Mouse (Mus musculus): Measurements from ENCODE around the gene Gm49486. TPM values are rescaled to one million over a fixed set of nuclear protein-coding genes. Genes with fewer than 3 reads are reported as not detected.

Gene Gm49486
- polyA plus RNA-seq, 1 experiment, result not detected

- Histone ChIP-seq H3K27ac (ENCODE audit: control insufficient read depth, insufficient read depth, low read depth, low read length, poor library complexity) (no peak overlapping the region), H3K4me1 (ENCODE audit: control insufficient read depth, insufficient read depth, low read length) (no peaks in the 10 kb centered on the region; the same call in 1 of the 2 replicates), H3K4me3 (replicated peaks; ENCODE audit: control insufficient read depth, low read depth, low read length) (no peak overlapping the region)
- WGBS, result 80% methylated on average over 4 of the region's 4 CpGs
- no peak for TF ChIP-seq CTCF (IDR thresholded peaks at IDR 0.05; ENCODE audit: control insufficient read depth, insufficient read depth, low read length)
- TF ChIP-seq POLR2A (IDR thresholded peaks at IDR 0.05; ENCODE audit: borderline replicate concordance, control insufficient read depth, low read depth, low read length), result no peak
These were observed 54.2 kb downstream of the Gm49486 start for GRCm38 (mm10) chr15:79283371-79283770.

- H3K4me1 ChIP-seq (ENCODE audit: control insufficient read depth, insufficient read depth, low read length), result no peaks in the 10 kb centered on the region; the same call in 1 of the 2 replicates
- H3K4me3 ChIP-seq (replicated peaks; ENCODE audit: control insufficient read depth, low read depth, low read length), result no peak within 1 kb of the TSS
- no peak within 1 kb of the TSS for H3K27ac ChIP-seq (ENCODE audit: control insufficient read depth, insufficient read depth, low read depth, low read length, poor library complexity)
- WGBS, result 72% methylated on average over 10 of the region's 10 CpGs
- no peak for TF ChIP-seq POLR2A (IDR thresholded peaks at IDR 0.05; ENCODE audit: borderline replicate concordance, control insufficient read depth, low read depth, low read length)
- no peak for TF ChIP-seq CTCF (IDR thresholded peaks at IDR 0.05; ENCODE audit: control insufficient read depth, insufficient read depth, low read length)
These were observed 56.2 kb downstream of the Gm49486 start, which contains the start of gene Baiap2l2 for GRCm38 (mm10) chr15:79285399-79285798. Gene Baiap2l2 (minus strand): TSS chr15:79285537.

DNA sequence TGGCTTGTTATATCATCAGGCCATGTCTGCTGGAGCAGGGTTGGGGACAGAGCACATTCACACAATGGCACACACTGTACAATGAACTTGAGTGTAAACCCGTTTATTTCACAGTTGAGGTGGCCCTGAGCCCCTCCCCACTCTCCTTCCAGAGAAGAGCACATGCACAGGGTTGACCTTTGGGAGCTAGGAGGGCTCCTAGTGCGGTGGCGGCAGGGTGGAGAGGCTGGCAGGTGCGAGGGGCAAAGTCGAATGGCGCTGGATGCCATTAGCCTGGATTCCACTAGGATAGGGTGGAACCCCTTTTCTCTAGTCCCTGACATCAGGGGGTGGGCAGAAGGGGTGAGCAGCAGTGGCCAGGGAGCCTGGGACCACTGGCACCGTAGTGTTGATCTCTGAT, 57.0 kb downstream of the Gm49486 start:
- no peaks in the 10 kb centered on the region for H3K4me1 ChIP-seq (ENCODE audit: control insufficient read depth, insufficient read depth, low read length)

DNA sequence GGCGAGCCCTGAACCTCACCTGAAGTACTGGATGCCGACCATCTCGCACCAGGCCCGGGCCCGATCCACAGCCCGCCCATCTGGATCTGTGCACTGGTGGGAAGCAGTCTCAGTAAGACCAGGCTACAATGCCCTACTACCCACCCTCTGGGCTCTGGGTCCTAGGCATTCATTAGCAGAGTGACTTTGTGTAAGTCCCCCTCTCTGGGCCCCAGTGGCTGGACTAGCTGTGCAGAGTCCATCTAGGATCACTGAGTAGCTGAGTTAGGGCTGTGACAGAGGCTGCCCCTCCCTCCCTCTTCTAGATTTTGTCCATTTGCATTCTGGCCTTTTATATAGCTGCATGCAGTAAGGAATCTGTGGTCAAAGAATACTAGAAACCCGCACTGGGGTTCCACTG, 57.9 kb downstream of the Gm49486 start:
- H3K27ac ChIP-seq (ENCODE audit: control insufficient read depth, insufficient read depth, low read depth, low read length, poor library complexity), result no peak overlapping the region
- H3K4me3 ChIP-seq (replicated peaks; ENCODE audit: control insufficient read depth, low read depth, low read length), result no peak overlapping the region
- H3K4me1 ChIP-seq (ENCODE audit: control insufficient read depth, insufficient read depth, low read length), result no peaks in the 10 kb centered on the region
- TF ChIP-seq CTCF (IDR thresholded peaks at IDR 0.05; ENCODE audit: control insufficient read depth, insufficient read depth, low read length), result no peak
- TF ChIP-seq POLR2A (IDR thresholded peaks at IDR 0.05; ENCODE audit: borderline replicate concordance, control insufficient read depth, low read depth, low read length), result no peak
- WGBS, result 76% methylated on average over 7 of the region's 7 CpGs

More for the DNA sequence above, 57.0 kb downstream of the Gm49486 start:
- 90% methylated on average over 7 of the region's 7 CpGs for WGBS
- Histone ChIP-seq H3K4me3 (replicated peaks; ENCODE audit: control insufficient read depth, low read depth, low read length) (no peak overlapping the region), H3K27ac (ENCODE audit: control insufficient read depth, insufficient read depth, low read depth, low read length, poor library complexity) (no peak overlapping the region)
- no peak for TF ChIP-seq CTCF (IDR thresholded peaks at IDR 0.05; ENCODE audit: control insufficient read depth, insufficient read depth, low read length)
- no peak for TF ChIP-seq POLR2A (IDR thresholded peaks at IDR 0.05; ENCODE audit: borderline replicate concordance, control insufficient read depth, low read depth, low read length)

DNA sequence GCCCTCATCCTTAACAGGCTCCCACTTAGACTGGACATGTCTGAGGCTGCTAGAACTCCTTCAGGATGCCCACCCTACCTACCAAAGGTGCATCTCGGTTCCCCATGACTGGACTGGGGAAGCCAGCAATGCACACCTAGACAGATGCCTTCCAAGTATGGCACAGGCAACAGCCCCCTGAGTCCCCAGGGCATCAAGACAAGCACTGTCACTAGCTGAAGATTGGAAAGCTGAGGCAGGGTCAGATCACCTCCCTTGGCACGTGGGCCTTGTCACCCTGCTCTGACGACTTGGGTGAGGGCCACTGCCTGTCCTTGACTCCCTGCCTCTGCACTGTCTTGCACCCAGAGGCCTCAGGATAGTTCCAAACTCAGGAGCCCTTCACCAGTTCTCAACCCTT, 59.2 kb downstream of the Gm49486 start:
- 76% methylated on average over 3 of the region's 3 CpGs for WGBS
- H3K27ac ChIP-seq (ENCODE audit: control insufficient read depth, insufficient read depth, low read depth, low read length, poor library complexity), result no peak overlapping the region
- H3K4me1 ChIP-seq (ENCODE audit: control insufficient read depth, insufficient read depth, low read length), result no peaks in the 10 kb centered on the region
- no peak for TF ChIP-seq POLR2A (IDR thresholded peaks at IDR 0.05; ENCODE audit: borderline replicate concordance, control insufficient read depth, low read depth, low read length)
- no peak for TF ChIP-seq CTCF (IDR thresholded peaks at IDR 0.05; ENCODE audit: control insufficient read depth, insufficient read depth, low read length)
- no peak overlapping the region for H3K4me3 ChIP-seq (replicated peaks; ENCODE audit: control insufficient read depth, low read depth, low read length)

DNA sequence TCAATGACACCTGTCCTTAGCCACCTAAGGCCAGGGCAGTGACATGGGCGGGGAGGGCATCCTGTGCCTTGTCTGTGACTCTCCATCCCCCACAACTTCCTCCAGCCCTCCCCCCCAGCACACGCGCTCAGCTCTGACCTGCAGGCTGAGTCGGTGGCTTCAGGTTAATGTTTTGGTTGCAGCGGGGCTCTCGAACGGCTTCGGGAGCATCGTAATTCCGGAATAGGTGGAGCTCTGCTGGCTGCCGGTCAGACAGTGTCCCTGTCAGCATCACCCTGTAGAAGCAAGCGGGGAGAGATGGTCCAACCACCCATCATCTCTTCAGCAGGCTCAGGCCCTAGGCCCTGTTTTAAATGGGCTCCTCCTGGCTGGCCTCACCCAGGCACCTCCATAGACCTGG, 60.2 kb downstream of the Gm49486 start:
- 90% methylated on average over 12 of the region's 12 CpGs for WGBS
- no peak overlapping the region for H3K4me3 ChIP-seq (replicated peaks; ENCODE audit: control insufficient read depth, low read depth, low read length)
- no peak overlapping the region for H3K27ac ChIP-seq (ENCODE audit: control insufficient read depth, insufficient read depth, low read depth, low read length, poor library complexity)
- H3K4me1 ChIP-seq (ENCODE audit: control insufficient read depth, insufficient read depth, low read length), result no peaks in the 10 kb centered on the region
- TF ChIP-seq CTCF (IDR thresholded peaks at IDR 0.05; ENCODE audit: control insufficient read depth, insufficient read depth, low read length) (no peak), POLR2A (IDR thresholded peaks at IDR 0.05; ENCODE audit: borderline replicate concordance, control insufficient read depth, low read depth, low read length) (no peak)

DNA sequence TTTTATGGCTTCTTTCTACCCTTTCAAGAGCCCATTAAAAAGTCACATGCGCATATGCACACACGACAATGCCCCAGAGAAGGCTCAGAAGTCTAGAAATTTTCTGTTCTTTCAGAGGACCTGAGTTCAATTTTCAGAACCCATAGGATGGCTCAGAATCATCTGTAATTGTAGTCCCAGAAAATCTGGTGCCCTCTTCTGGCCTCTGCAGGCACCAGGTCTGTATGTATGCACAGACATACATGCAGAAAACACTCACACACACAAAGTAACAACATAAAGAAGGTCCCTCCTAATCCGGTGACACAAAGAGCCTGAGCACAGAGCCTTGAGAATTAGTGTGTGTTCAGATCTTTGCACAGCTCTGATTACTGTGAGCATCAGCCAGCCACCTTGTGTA, 61.1 kb downstream of the Gm49486 start:
- H3K4me1 ChIP-seq (ENCODE audit: control insufficient read depth, insufficient read depth, low read length), result no peaks in the 10 kb centered on the region
- H3K27ac ChIP-seq (ENCODE audit: control insufficient read depth, insufficient read depth, low read depth, low read length, poor library complexity), result no peak overlapping the region
- WGBS, result 94% methylated on average over 3 of the region's 3 CpGs
- TF ChIP-seq CTCF (IDR thresholded peaks at IDR 0.05; ENCODE audit: control insufficient read depth, insufficient read depth, low read length) (no peak), POLR2A (IDR thresholded peaks at IDR 0.05; ENCODE audit: borderline replicate concordance, control insufficient read depth, low read depth, low read length) (no peak)
- no peak overlapping the region for H3K4me3 ChIP-seq (replicated peaks; ENCODE audit: control insufficient read depth, low read depth, low read length)

GRCm38 (mm10) chr15:79292779-79293178, 63.6 kb downstream of the Gm49486 start:
- H3K4me1 ChIP-seq (ENCODE audit: control insufficient read depth, insufficient read depth, low read length), result no peaks in the 10 kb centered on the region
- no peak overlapping the region for H3K4me3 ChIP-seq (replicated peaks; ENCODE audit: control insufficient read depth, low read depth, low read length)
- WGBS, result 82% methylated on average over 9 of the region's 9 CpGs
- no peak overlapping the region for H3K27ac ChIP-seq (ENCODE audit: control insufficient read depth, insufficient read depth, low read depth, low read length, poor library complexity)
- TF ChIP-seq CTCF (IDR thresholded peaks at IDR 0.05; ENCODE audit: control insufficient read depth, insufficient read depth, low read length) (no peak), POLR2A (IDR thresholded peaks at IDR 0.05; ENCODE audit: borderline replicate concordance, control insufficient read depth, low read depth, low read length) (no peak)

DNA sequence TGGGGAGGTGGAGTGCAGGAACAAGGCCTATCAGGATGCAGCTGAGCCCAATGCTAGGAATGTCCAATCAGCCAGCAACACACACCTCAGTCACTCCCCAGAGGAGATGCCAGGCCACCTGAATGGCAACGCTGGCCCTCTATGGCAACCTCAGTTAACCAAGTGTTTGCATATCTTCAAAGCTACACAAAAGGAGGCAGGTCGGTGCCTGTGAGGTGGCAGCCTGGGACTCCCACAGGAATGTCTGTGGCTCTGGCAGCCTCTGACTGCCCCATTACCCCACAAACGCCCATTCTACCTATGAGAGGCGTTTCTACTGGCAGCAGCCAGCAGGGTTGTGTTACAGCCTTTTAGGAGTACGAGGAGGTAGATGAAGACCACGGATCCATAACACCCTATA, 69.4 kb downstream of the Gm49486 start:
- no peak for TF ChIP-seq POLR2A (IDR thresholded peaks at IDR 0.05; ENCODE audit: borderline replicate concordance, control insufficient read depth, low read depth, low read length)
- no peak for TF ChIP-seq CTCF (IDR thresholded peaks at IDR 0.05; ENCODE audit: control insufficient read depth, insufficient read depth, low read length)
- no peak overlapping the region for H3K27ac ChIP-seq (ENCODE audit: control insufficient read depth, insufficient read depth, low read depth, low read length, poor library complexity)
- no peak overlapping the region for H3K4me3 ChIP-seq (replicated peaks; ENCODE audit: control insufficient read depth, low read depth, low read length)
- WGBS, result 88% methylated on average over 6 of the region's 6 CpGs
- no peaks in the 10 kb centered on the region for H3K4me1 ChIP-seq (ENCODE audit: control insufficient read depth, insufficient read depth, low read length)
